Mouse (Mus musculus) erythroblast, adult 5-6 weeks (primary cell): ENCODE data around the gene Peli2. TPM values are rescaled to one million over a fixed set of nuclear protein-coding genes. Genes with fewer than 3 reads are reported as not detected.

ENCODE experiments used
- ATAC-seq: replicated peaks from 2 replicates; pipeline ENCODE4 v1.8.0; 2016; ENCODE audit warnings: moderate number of reproducible peaks, mild to moderate bottlenecking, moderate TSS enrichment, inconsistent platforms; ENCODE audit not compliant: poor library complexity, low FRiP score, severe bottlenecking
- total RNA-seq, 2 experiments: library from RNA; stranded (forward) in 1 of 2; stranded (reverse) in 1 of 2; fragments of 150-400 nt in 1 of 2; fragments of 200-764, 138-1000 nt in 1 of 2; gene quantifications; 2 replicates each; pipeline versions ENCODE4 v1.2.3 to v1.2.4; 2015 to 2017; ENCODE audit warnings: low replicate concordance in 2 of 2

Gene Peli2
- total RNA-seq (2015; ENCODE audit: low replicate concordance) (1.7 and 2.5 TPM in 2 replicates), total RNA-seq (2017; ENCODE audit: low replicate concordance) (1.4 and 2.1 TPM in 2 replicates)

DNA sequence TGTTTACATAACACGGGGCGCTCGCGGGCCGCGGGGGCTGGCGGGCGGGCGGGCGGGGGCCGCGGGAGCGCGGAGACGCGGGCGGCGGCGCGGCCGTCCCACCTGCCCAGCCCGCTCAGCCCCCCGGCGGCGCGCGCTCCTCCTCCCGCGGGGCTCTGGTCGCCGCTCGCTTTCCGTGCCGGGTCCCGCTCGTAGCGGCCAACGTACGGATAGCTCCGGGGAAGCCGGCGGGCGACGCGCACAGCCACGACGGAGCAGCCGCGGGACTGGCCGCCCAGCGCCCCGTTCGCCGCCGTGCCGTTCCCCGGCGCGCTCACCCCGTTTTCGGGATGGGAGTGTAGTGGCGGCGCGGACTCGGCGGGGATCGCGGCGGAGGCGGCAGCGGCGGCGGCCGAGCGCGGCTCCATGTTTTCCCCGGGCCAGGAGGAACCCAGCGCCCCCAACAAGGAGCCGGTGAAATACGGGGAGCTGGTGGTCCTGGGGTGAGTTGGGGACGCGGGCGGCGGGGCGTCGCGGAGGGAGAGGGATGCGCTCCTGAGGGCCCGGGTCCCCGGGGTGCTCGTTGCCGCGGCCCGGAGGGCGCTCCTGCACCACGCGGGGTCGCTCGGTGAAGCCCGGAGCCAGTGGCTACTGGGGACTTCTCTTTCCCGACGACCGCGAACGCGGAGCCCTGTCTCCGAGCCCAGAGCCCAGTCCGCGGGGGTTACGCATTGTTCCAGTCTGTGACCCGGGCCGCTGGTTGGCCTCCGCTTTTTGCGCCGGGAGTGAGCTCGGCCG, at the start of gene Peli2:
Gene Peli2, plus strand, starts transcription at position 72 of the 777 bp plus-strand sequence.
- ATAC-seq: no peak

DNA sequence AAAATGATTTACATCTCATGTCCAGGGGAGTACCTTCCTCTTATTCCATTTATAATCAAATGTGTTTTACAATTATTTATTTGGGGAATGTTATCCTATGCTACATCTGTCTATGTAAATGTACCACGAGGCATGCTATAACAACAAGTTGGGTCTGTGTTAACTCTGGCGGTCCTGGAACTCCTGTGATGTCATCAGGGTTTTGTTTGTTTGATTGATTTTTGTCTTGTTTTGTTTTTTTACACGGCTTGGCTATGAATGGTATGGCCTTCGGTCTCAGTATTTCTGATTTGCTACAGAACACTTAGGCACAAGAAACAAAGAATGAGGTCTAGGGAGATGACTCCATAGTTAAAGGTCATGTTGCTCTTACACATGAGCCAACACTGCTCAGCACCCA, 48.5 kb upstream of the Peli2 start:
- ATAC-seq: no peak

DNA sequence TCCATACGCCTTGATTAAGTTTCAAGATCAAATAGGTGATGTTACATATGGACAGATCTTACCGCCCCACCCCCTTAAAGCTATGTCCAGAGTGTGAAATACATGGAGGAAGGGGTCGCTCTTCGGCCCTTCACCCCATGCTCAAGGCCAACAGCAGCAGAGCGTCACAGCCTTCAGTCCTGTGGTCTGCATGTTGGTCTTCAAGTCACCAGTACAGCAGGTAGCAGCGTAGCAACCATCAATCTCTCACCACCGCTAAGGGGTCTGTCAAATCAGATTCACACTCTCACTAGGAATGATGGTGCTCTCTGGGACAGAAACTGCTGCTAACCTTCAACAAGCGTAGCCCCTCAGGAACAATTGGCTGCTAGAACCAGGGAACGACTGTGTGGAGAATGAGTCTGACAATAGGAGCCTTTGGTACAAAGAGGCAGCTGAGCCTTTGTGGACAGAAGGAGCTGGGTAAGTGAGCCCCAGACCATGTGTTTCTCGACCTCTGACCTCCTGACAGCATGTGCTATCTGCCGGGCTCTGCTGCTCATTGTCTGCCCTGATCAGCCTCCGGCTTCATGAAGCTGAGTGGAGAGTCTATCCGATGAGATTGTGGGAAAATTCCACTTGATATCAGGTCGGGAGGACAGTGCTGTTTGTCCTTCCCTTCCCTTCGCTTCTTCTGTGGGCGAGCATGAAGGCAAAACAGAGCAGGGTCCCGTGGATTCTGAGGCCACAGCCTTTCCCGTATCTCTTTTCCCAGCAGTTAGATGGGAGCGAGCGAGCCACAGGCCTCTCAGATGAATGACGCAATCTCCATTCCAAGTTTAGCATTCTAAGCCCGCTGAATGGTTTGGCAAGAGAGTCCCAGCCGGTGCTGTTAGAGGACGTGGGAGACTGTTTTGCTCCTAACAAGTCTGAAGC, 47.1 kb upstream of the Peli2 start:
- ATAC-seq: no peak

DNA sequence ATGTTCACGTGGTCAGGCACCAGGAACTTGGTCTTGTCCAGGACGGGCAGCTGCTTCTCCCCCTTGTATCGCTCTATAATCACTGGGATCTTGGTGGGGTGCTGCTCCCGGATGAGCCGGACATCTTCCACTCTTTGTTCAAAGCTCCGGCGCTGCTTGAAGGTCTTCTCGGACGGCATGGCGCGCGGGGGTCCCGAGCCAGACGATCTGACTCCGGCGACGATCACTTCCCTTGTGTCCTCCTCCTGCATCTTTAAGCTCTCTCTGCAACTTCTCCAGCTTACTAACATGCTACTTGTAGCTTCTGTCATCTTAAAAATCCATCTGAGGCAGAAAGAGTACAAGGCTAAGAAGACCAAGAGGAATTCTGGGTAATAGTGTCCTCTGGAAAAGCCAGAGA, 41.0 kb upstream of the Peli2 start:
- ATAC-seq: peak; percentile 67; the same call in 1 of the 2 replicates

DNA sequence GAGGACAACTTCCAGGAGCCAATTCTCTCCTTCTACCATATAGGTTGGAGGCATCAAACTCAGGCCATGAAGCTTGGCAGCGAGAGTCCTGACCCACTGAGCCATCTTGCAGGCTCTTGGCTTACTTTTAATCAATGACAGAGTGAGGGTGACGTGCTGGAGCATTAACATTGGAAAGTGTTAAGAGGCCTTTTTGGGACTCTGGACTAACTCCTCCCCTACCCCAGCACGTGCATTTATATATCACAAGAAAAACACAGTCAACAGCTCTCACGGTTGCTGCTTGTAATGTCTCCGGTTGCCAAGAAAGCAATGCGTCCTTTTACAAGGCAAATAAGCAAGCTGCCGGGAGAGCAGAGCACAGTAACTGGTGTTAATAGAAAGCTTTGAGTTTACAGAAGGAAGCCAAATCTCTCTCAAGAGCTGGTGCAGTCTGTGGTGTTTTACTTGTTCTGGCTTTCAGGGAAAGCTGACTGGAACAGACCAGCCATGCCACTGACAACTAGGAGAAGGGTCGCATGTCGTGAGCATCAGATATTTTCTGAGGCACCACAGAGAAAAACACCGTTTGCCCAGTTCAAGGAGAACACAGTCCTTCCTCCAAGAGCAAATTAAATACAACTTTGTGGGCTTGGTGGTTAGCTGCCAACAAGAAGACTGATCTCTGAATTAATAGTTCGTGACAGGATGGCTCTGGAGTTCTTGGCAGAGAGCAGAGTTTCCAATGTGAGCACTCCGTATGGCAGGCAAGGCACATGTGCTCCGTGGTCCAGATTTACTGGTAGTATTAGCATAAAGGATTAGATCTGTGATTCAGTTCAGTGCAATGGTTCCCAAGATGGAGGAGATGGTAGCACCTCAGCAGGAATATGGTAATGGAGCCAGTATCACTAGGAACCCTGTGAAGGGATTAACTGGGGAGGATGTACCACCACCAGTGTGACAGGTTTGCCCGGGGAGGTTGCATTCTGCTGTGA, 36.5 kb upstream of the Peli2 start:
- no peak for ATAC-seq

DNA sequence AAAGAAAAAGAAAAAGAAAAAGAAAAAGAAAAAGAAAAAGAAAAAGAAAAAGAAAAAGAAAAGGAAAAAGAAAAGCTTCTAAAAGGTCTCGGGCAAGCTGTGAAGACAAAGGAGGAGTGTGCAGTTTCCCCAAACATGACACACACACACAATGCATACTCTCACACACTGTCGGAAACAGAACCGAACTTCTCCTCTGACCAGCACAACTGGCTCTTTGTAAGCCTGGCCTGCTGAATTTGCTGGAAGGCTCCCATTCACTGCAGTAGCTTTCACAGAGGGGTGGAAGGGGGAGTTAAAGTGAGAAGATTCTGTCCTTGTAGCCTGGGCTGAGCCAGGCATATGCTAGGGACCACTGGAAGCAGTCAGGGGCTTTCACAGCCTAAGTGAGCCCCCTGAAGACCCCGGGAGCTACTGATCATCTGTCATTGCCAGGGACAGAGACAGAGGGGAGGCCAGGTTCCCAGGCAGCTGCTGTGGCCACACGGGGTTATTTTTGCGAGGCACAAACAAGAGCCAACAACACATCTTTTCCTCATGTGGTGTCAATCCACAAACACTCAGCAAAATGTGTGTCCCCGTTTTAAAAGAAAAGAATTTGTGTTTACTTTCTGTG, 33.8 kb upstream of the Peli2 start:
- ATAC-seq: no peak

DNA sequence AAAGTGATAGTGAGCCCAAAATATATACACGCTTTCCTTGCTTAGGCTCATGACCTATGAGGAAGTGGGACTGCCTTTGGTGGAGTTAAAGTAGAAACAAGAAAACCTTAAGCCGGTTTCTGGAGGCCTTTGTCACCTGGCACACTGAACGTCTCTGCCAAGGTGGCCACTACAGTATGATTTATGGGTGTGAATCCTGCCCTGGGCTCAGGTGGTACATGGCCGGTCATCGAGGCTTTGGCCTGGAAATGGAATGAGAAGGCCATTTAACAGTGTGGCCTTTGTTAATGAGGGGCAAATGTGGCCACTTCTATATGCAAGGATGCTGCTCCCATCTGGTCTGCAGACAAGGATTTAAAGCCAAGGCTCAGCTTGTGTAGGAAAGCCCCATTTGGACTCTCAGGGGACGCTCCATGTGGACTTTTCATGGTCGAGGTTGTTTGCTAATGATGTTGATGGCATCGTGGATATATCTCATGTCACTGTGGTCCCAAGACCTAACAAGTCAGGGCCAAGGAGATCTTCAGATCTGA, 33.3 kb upstream of the Peli2 start:
- no peak for ATAC-seq

DNA sequence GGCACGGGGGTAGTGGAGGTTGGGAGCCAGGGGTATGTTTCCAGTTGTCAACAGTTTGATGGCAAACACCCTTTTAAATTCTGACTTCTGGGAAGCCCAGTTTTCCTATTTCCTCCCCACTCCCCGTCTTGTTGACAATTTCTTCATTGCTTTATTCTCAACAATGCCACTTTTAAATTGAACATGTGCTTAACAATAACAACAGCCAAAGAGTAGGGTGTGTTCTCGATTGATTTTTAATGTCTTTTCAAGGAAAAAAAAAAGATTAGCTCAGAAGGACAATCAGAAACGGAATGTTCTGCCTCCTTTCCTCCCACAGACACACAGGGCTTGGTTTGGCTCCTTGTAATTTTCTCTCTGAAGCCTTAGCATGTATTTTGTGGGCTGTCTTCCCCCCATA, 30.2 kb upstream of the Peli2 start:
- ATAC-seq: no peak

DNA sequence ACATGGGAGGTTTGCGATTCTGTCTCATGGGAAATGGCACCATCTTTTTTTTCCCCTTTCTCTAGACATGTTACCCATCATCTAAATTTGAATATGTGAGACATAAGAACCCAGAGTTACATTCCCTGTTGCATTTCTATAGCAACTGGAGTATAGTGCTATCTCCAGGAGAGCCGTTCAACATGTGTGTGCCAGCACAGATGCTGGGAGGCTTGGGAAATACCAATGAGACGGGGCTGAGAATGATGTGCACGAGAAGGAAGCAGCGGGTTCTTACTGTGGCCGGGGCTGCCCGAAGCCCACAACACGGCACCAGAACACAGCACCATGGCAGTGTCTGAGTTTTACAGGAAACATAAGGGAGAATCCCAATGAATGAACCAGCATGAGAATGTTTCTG, 29.5 kb upstream of the Peli2 start:
- ATAC-seq: no peak

DNA sequence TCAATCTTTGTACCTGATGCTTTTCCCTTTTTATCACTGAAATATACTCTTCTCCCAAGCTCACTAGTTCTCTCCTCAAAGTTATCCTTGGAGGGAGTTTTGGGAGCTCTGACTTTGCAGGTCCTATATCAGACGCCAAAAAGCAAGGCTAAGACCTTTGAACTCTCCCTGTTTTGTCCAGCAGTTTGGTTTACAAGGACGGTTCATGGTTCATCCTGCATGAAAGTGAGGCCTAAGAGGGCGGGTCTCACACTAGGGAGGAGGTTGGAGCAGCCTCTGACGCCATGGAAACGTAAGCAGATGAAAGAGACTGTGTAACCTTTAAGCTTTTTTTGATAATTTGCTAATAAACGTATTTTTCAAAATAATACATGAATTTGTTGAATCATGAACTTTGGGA, 22.4 kb upstream of the Peli2 start:
- no peak for ATAC-seq

DNA sequence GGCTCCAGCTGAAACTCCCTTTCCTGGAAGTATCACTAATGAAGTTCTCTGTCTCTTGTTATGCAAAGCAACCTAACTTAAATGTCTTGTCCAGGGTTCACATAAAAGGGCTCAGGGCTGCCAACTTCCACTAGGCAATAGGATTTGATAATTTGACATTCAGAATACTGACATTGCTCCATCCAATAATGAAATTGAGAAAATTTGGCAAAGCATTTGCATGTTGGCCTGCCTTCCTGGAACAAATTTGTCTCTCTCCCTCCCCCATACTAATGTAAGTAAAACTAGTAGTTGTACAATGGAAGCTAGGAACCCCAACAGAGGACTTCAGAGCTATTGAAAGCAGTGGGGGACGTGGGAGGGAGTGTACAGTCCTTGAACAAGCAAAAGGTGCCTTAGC, 21.3 kb upstream of the Peli2 start:
- no peak for ATAC-seq

DNA sequence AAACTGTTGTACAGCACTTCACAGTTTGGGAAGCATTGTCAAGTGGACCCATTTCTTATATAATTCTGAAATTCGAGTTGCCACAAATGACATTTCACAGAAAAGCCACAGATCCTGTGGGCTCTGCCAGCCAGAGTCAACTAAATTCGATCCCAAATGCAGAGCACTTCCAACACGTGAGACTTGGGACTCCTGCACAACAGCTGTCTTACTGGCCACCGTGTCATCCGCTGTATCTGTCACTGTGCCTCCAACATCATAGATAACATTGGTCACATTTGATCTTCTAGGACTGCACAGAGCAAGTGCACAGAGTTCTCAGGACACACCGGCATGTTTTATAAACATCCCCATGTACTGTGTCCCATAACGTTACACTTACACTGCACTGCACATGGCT, 14.2 kb upstream of the Peli2 start:
- no peak for ATAC-seq

DNA sequence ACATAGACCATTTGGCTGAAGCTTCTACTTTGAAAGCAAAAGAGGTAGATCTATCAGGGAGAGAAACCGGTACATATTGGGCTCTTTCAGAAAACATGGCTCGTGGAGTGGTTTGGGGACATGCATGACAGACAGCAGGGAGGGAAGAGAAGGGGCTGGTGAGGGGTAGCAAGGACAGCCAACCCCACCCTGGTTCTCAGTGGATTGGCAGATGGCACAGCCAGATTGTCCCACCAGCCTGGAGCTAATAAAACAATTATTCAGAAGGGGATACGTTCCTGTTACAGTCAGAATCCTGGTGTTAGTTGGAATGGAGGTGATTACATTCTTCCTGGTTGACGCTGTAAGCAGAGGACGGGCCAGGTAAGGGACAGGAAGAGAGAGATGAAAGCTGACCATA, 2.6 kb upstream of the Peli2 start:
- no peak for ATAC-seq

DNA sequence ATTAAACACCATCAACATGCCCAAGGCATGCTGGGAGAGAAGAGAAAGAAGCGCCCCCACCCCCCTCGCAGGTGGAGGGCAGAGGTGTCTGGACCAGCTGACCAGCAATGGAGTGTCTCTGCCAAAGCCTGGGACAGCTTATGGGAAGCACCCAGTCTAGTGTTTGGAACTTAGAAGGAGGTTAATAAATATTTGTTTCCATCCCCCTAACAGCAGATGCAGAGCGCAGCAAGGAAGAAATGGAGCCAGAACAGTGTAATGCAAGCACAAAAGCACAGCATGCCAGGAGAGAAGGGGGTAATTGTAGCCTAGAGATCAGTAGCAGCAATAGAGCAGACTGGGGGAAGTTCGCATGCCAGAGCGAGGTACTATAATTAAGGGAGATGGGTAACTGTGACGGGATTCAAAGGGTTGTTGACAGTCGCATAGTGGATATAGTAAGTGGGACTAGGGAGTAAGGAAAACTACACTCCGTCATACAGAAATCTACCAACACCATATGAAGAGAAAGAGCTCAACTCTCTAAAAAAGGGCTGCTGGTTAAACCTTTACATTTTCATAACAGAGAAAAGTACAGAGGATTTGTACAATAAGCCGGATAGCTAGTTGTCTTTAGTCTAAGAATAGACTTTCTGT, 1.5 kb upstream of the Peli2 start:
- ATAC-seq: no peak

DNA sequence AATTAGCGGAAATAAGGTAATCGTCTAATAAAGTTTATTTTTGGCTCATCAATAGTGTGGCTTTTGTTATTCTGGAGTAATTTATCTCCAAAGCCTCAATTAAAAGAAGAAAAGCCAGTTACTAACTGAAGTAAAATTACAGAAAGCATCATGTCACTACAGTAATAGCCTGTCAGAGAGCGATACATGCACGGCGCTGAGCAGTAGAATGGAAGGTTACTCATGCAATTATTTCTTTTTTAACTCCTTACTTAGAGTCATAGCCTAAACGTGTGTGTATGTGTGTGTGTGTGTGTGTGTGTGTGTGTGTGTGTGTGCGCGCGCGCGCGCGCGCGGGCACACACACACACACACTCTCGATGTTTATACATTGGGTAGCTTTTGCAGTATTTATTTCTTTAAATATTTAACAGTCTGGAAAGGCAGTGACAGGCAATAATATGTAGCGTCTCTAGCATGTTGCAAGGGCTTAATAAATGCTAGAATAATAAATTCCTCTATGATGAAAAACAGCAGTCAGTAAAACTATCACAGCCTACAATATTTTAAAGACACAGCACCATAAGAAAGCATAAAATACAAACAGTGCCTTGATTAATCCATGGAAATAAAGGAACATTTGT, 864 bp upstream of the Peli2 start:
- no peak for ATAC-seq

DNA sequence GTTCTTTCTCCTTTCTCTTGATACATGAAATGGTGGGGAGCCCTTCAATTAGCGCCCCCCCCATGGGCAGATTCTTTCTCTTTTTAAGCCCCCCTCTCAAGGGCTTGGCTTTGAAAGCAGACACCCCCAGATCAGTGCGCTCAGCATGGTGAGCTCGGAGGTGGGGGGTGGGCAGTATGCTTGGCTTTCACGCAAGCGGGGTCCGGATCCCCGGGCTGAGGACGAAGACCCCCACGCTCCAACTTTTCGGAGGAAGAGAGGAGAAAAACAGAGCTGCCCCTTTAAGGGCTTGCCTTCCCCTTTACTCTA, 226 bp upstream of the Peli2 start:
- no peak for ATAC-seq

DNA sequence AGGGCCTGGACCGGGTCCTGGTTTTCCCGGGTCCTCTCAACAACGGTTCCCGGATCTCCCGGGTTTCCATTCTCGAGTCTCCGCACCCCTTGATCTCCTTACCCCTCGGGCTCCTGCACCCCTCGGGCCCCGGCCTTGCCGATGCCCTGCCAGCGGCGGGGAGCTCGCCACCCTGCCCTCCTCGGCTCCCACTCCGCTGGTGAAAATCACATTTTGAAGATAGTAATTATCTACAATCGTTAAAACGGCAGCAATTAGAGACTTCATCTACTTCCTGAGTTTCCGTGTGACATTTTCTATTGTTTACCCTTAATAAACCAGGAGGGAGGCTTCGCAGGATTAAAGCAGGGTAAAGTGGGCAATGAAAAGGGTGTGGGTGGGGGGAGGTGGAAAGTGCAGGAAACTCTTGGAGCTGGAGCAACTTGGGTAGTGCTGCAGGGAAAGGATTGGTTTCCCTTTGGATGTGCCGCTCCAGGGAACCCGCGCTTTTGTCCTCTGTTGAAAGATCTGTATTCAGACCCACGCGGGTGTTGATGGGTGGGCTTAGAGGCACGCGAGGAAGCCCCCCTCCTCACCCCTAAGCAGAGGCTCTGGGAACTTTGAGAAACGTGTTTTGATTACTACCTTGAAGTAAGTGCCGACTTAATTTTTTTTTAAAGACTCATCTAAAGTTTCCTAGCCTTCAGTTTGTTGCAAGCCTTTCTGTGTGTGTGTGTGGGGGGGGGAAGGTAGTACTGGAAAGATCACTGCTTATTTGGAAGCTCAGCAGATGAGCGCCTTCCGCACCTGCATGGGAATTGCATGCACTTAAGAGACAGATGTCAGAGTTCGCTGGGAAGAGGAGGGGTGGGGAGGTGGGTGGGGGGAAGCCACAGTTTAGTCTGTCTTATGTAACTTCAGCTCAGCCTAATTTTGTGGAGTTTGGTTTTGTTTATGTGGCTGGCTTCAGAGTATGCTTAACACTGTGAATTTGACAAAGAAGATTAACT, 1.2 kb downstream of the Peli2 start:
- no peak for ATAC-seq
